Mouse (Mus musculus): ENCODE measurements around the gene Tnfrsf14. TPM values are rescaled to one million over a fixed set of nuclear protein-coding genes. Genes with fewer than 3 reads are reported as not detected.

Tnfrsf14 gene
- polyA plus RNA-seq, 1 experiment: 17.6 TPM

- TF ChIP-seq POLR2A (IDR thresholded peaks at IDR 0.05; ENCODE audit: low read depth, low read length): no peak
- TF ChIP-seq CTCF (IDR thresholded peaks at IDR 0.05; ENCODE audit: borderline replicate concordance, insufficient read depth, low read length): no peak
- Histone ChIP-seq H3K27ac (ENCODE audit: insufficient read depth, low read length) (no peak overlapping the region), H3K4me1 (ENCODE audit: control insufficient read depth, insufficient read depth, low read length) (no peaks in the 10 kb centered on the region), H3K4me3 (ENCODE audit: insufficient read depth, low read length) (no peak overlapping the region)
These were observed 21.2 kb upstream of the Tnfrsf14 start for GRCm38 (mm10) chr4:154949589-154949982.

- TF ChIP-seq CTCF (IDR thresholded peaks at IDR 0.05; ENCODE audit: borderline replicate concordance, insufficient read depth, low read length): no peak
- no peak for TF ChIP-seq POLR2A (IDR thresholded peaks at IDR 0.05; ENCODE audit: low read depth, low read length)
- Histone ChIP-seq H3K4me3 (ENCODE audit: insufficient read depth, low read length) (no peak overlapping the region), H3K27ac (ENCODE audit: insufficient read depth, low read length) (no peak overlapping the region), H3K4me1 (ENCODE audit: control insufficient read depth, insufficient read depth, low read length) (no peaks in the 10 kb centered on the region)
These were observed 20.7 kb upstream of the Tnfrsf14 start for GRCm38 (mm10) chr4:154948940-154949588.

- Histone ChIP-seq H3K27ac (ENCODE audit: insufficient read depth, low read length) (no peak overlapping the region), H3K4me3 (ENCODE audit: insufficient read depth, low read length) (no peak overlapping the region), H3K4me1 (ENCODE audit: control insufficient read depth, insufficient read depth, low read length) (no peaks in the 10 kb centered on the region)
- TF ChIP-seq POLR2A (IDR thresholded peaks at IDR 0.05; ENCODE audit: low read depth, low read length): no peak
- TF ChIP-seq CTCF (IDR thresholded peaks at IDR 0.05; ENCODE audit: borderline replicate concordance, insufficient read depth, low read length): no peak
These were observed 19.9 kb upstream of the Tnfrsf14 start for GRCm38 (mm10) chr4:154948066-154948939.

- Histone ChIP-seq H3K4me3 (ENCODE audit: insufficient read depth, low read length) (no peak overlapping the region), H3K4me1 (ENCODE audit: control insufficient read depth, insufficient read depth, low read length) (no peaks in the 10 kb centered on the region), H3K27ac (ENCODE audit: insufficient read depth, low read length) (no peak overlapping the region)
- TF ChIP-seq POLR2A (IDR thresholded peaks at IDR 0.05; ENCODE audit: low read depth, low read length) (no peak), CTCF (IDR thresholded peaks at IDR 0.05; ENCODE audit: borderline replicate concordance, insufficient read depth, low read length) (no peak)
These were observed 18.0 kb upstream of the Tnfrsf14 start for GRCm38 (mm10) chr4:154946319-154946718.

GRCm38 (mm10) chr4:154944121-154944590 is 15.8 kb upstream of the Tnfrsf14 start:
- Histone ChIP-seq H3K4me1 (ENCODE audit: control insufficient read depth, insufficient read depth, low read length) (no peaks in the 10 kb centered on the region), H3K27ac (ENCODE audit: insufficient read depth, low read length) (no peak overlapping the region), H3K4me3 (ENCODE audit: insufficient read depth, low read length) (no peak overlapping the region)
- peak; percentile 76 for TF ChIP-seq CTCF (IDR thresholded peaks at IDR 0.05; ENCODE audit: borderline replicate concordance, insufficient read depth, low read length)
- TF ChIP-seq POLR2A (IDR thresholded peaks at IDR 0.05; ENCODE audit: low read depth, low read length): no peak

- Histone ChIP-seq H3K27ac (ENCODE audit: insufficient read depth, low read length) (no peak overlapping the region), H3K4me1 (ENCODE audit: control insufficient read depth, insufficient read depth, low read length) (no peaks in the 10 kb centered on the region), H3K4me3 (ENCODE audit: insufficient read depth, low read length) (no peak overlapping the region)
- TF ChIP-seq POLR2A (IDR thresholded peaks at IDR 0.05; ENCODE audit: low read depth, low read length) (no peak), CTCF (IDR thresholded peaks at IDR 0.05; ENCODE audit: borderline replicate concordance, insufficient read depth, low read length) (no peak)
These were observed 15.1 kb upstream of the Tnfrsf14 start for GRCm38 (mm10) chr4:154943323-154944039.

GRCm38 (mm10) chr4:154942632-154943322 is 14.4 kb upstream of the Tnfrsf14 start:
- Histone ChIP-seq H3K4me3 (ENCODE audit: insufficient read depth, low read length) (no peak overlapping the region), H3K4me1 (ENCODE audit: control insufficient read depth, insufficient read depth, low read length) (no peaks in the 10 kb centered on the region), H3K27ac (ENCODE audit: insufficient read depth, low read length) (no peak overlapping the region)
- TF ChIP-seq CTCF (IDR thresholded peaks at IDR 0.05; ENCODE audit: borderline replicate concordance, insufficient read depth, low read length): no peak
- TF ChIP-seq POLR2A (IDR thresholded peaks at IDR 0.05; ENCODE audit: low read depth, low read length): no peak

GRCm38 (mm10) chr4:154941831-154942230 is 13.5 kb upstream of the Tnfrsf14 start:
- Histone ChIP-seq H3K4me1 (ENCODE audit: control insufficient read depth, insufficient read depth, low read length) (no peaks in the 10 kb centered on the region), H3K4me3 (ENCODE audit: insufficient read depth, low read length) (no peak overlapping the region), H3K27ac (ENCODE audit: insufficient read depth, low read length) (no peak overlapping the region)
- TF ChIP-seq CTCF (IDR thresholded peaks at IDR 0.05; ENCODE audit: borderline replicate concordance, insufficient read depth, low read length) (no peak), POLR2A (IDR thresholded peaks at IDR 0.05; ENCODE audit: low read depth, low read length) (no peak)

GRCm38 (mm10) chr4:154940156-154940555 is 11.8 kb upstream of the Tnfrsf14 start:
- no peak overlapping the region for H3K4me3 ChIP-seq (ENCODE audit: insufficient read depth, low read length)
- no peak for TF ChIP-seq POLR2A (IDR thresholded peaks at IDR 0.05; ENCODE audit: low read depth, low read length)
- H3K4me1 ChIP-seq (ENCODE audit: control insufficient read depth, insufficient read depth, low read length): no peaks in the 10 kb centered on the region
- H3K27ac ChIP-seq (ENCODE audit: insufficient read depth, low read length): no peak overlapping the region

Data from embryonic fibroblast, embryonic 13.5 days (primary cell).